8 mouse cellular contexts compared by ENCODE assay signal in genomic region chr4:155830596-155830995, GRCm38 (mm10). TPM values are rescaled to one million over a fixed set of nuclear protein-coding genes. Genes with fewer than 3 reads are reported as not detected.
DNase-seq lines count a peak whose midpoint lies in the region; ATAC-seq and TF ChIP-seq lines count a peak whose summit lies in the region.

No protein-coding gene starts in this region.

- WGBS in heart, embryonic 15.5 days: 51% methylated on average over 8 of the region's 8 CpGs
- WGBS in forebrain, embryonic 15.5 days: 56% methylated on average over 8 of the region's 8 CpGs
- 47% methylated on average over 8 of the region's 8 CpGs for WGBS in liver, embryonic 16.5 days (ENCODE audit: insufficient replicate concordance)

- TF ChIP-seq POLR2A in CH12.LX (IDR thresholded peaks at IDR 0.05; ENCODE audit: low read depth, low read length): no peak

- dilution Hi-C loops in CH12.LX (cut with MboI; ENCODE audit: extremely low pct_ligation_motif_present, extremely low pct_unique_long_range_greater_than_20kb, low sequenced_read_pairs): no loop called here

- in situ Hi-C loops in CH12.LX (cut with MboI; ENCODE audit: low pct_ligation_motif_present, low pct_unique_long_range_greater_than_20kb, low sequenced_read_pairs): loop anchor here (10.0 kb wide), 1 partner anchor 114 kb away; the partner anchor contains the start of gene Ube2j2

- no peak for TF ChIP-seq CTCF in CH12.LX (conservative IDR thresholded peaks at IDR 0.05 in 1 of 2, IDR thresholded peaks at IDR 0.05 in 1 of 2; ENCODE audit: low read depth in 2 of 2, low read length in 2 of 2)

- no peak for TF ChIP-seq EP300 in CH12.LX (IDR thresholded peaks at IDR 0.05; ENCODE audit: low read length)

- DNase-seq in heart, adult 11 months: no peak
- no peak for DNase-seq in CH12.LX (ENCODE audit: extremely low read depth)
- DNase-seq in embryo, embryonic 10 days (ENCODE audit: low spot score): no peak
- DNase-seq in B cell, adult 2 months: no peak

- no peak for TF ChIP-seq RAD21 in CH12.LX (IDR thresholded peaks at IDR 0.05; ENCODE audit: low read depth, low read length)

- H3K4me3 ChIP-seq in heart, embryonic 15.5 days: peak overlapping the region; percentile 66
- no peak overlapping the region for H3K4me3 ChIP-seq in CH12.LX (replicated peaks in 1 of 3; ENCODE audit: low read depth in 2 of 3, low read length in 2 of 3, poor library complexity in 1 of 3)
- peak overlapping the region; percentile 78 for H3K4me3 ChIP-seq in forebrain, embryonic 15.5 days
- H3K4me3 ChIP-seq in liver, embryonic 16.5 days (ENCODE audit: low read depth, low read length): peak overlapping the region; percentile 90

- H3K79me2 ChIP-seq in CH12.LX (replicated peaks; ENCODE audit: control insufficient read depth, extremely low read depth, insufficient read depth, poor library complexity, severe bottlenecking): peaks cover 20% of the 10 kb centered on the region

- peaks cover 27% of the 10 kb centered on the region for H3K36me3 ChIP-seq in heart, embryonic 15.5 days
- H3K36me3 ChIP-seq in CH12.LX (replicated peaks in 1 of 2; ENCODE audit: control insufficient read depth in 1 of 2, insufficient read depth in 1 of 2, low read length in 1 of 2): peaks cover 11 to 62% of the 10 kb centered on the region in 2 experiments
- H3K36me3 ChIP-seq in forebrain, embryonic 15.5 days: peaks cover 24% of the 10 kb centered on the region
- peaks cover 17% of the 10 kb centered on the region for H3K36me3 ChIP-seq in liver, embryonic 16.5 days (ENCODE audit: control insufficient read depth, insufficient read depth)

- H3K4me1 ChIP-seq in heart, embryonic 15.5 days (replicated peaks): peaks cover 28% of the 10 kb centered on the region
- peaks cover 7 to 29% of the 10 kb centered on the region in 2 experiments for H3K4me1 ChIP-seq in CH12.LX (ENCODE audit: control insufficient read depth in 1 of 2, insufficient read depth in 2 of 2)
- peaks cover 29% of the 10 kb centered on the region for H3K4me1 ChIP-seq in forebrain, embryonic 15.5 days
- peaks cover 24% of the 10 kb centered on the region for H3K4me1 ChIP-seq in liver, embryonic 16.5 days (ENCODE audit: control insufficient read depth, low read depth, low read length)

- no peaks in the 10 kb centered on the region for H3K9me3 ChIP-seq in heart, embryonic 15.5 days (replicated peaks)
- H3K9me3 ChIP-seq in CH12.LX (replicated peaks; ENCODE audit: low read length): no peaks in the 10 kb centered on the region
- no peaks in the 10 kb centered on the region for H3K9me3 ChIP-seq in forebrain, embryonic 15.5 days
- H3K9me3 ChIP-seq in liver, embryonic 16.5 days (replicated peaks; ENCODE audit: control insufficient read depth, low read length): no peaks in the 10 kb centered on the region

- H3K4me2 ChIP-seq in heart, embryonic 15.5 days: peak overlapping the region; percentile 83
- H3K4me2 ChIP-seq in CH12.LX (ENCODE audit: insufficient read depth, low read depth, poor library complexity, severe bottlenecking): no peak overlapping the region; the same call in 1 of the 2 replicates
- peak overlapping the region; percentile 98; the same call in 1 of the 2 replicates for H3K4me2 ChIP-seq in forebrain, embryonic 15.5 days (replicated peaks)
- H3K4me2 ChIP-seq in liver, embryonic 16.5 days (ENCODE audit: low read depth, low read length): peak overlapping the region; percentile 87

- H3K9ac ChIP-seq in heart, embryonic 15.5 days: no peak overlapping the region
- no peak overlapping the region for H3K9ac ChIP-seq in CH12.LX (ENCODE audit: insufficient read depth, low read depth)
- H3K9ac ChIP-seq in forebrain, embryonic 15.5 days (replicated peaks): no peak overlapping the region
- H3K9ac ChIP-seq in liver, embryonic 16.5 days (ENCODE audit: low read depth, low read length): peak overlapping the region; percentile 92

- H3K27me3 ChIP-seq in heart, embryonic 15.5 days: no peaks in the 10 kb centered on the region
- no peaks in the 10 kb centered on the region for H3K27me3 ChIP-seq in CH12.LX (replicated peaks)
- H3K27me3 ChIP-seq in forebrain, embryonic 15.5 days: no peaks in the 10 kb centered on the region
- H3K27me3 ChIP-seq in liver, embryonic 16.5 days (ENCODE audit: control insufficient read depth, insufficient read depth, low read depth, low read length): no peaks in the 10 kb centered on the region

- ATAC-seq in heart, embryonic 15.5 days (replicated peaks; ENCODE audit: insufficient number of reproducible peaks, insufficient read depth, low FRiP score, low read depth): no peak
- ATAC-seq in forebrain, embryonic 15.5 days (replicated peaks): no peak
- no peak for ATAC-seq in liver, embryonic 16.5 days (ENCODE audit: low read depth)
- no peak for ATAC-seq in CD4-positive, CD25-positive, alpha-beta regulatory T cell, adult 4 months

- 0 out of 2 replicates have a peak overlapping the region, but pooled peaks have one; percentile 15 for H3K27ac ChIP-seq in heart, embryonic 15.5 days
- no peak overlapping the region for H3K27ac ChIP-seq in CH12.LX (ENCODE audit: insufficient read depth, low read depth)
- peak overlapping the region; percentile 92; the same call in 1 of the 2 replicates for H3K27ac ChIP-seq in forebrain, embryonic 15.5 days (replicated peaks)
- H3K27ac ChIP-seq in liver, embryonic 16.5 days (ENCODE audit: low read length): peak overlapping the region; percentile 93

TF ChIP-seq in CH12.LX, 34 proteins besides CTCF, POLR2A, EP300 and RAD21:
- TF ChIP-seq MYC (IDR thresholded peaks at IDR 0.05; ENCODE audit: low read depth, low read length): peak; percentile 34; the same call in 1 of the 2 replicates
- no peak for TF ChIP-seq SIN3A (IDR thresholded peaks at IDR 0.05; ENCODE audit: low read length)

RNA-seq across cellular contexts. Expression of gene Aurkaip1, which starts 0.5 kb away (rescaled TPM):
- 121 and 124 TPM in 2 replicates for polyA plus RNA-seq in heart, embryonic 15.5 days (2015; fragmentation: Nextera tagmentation; extraction: Ambion mirVana)
- 142 and 149 TPM in 2 replicates for total RNA-seq in CH12.LX (2012; rRNA removed)
- total RNA-seq in CH12.LX (2014; rRNA removed): 162 and 182 TPM in 2 replicates
- polyA plus RNA-seq in CH12.LX (2012; ENCODE audit: insufficient read length, low read depth): 138 and 141 TPM in 2 replicates
- 127 and 130 TPM in 2 replicates for polyA plus RNA-seq in forebrain, embryonic 15.5 days (2015; fragmentation: Nextera tagmentation; extraction: Ambion mirVana)
- polyA plus RNA-seq in liver, embryonic 16.5 days (2015; fragmentation: Nextera tagmentation; extraction: Ambion mirVana): 91.8 and 99.9 TPM in 2 replicates
- 100 to 1,000 TPM; 167 to 217 TPM for polyA plus RNA-seq in CD4-positive, CD25-positive, alpha-beta regulatory T cell, adult 4 months (2017; shearing (Covaris generic))

RNA-seq across cellular contexts. Expression of gene Mxra8, which starts 8.9 kb away (rescaled TPM):
- polyA plus RNA-seq in heart, embryonic 15.5 days (2015; fragmentation: Nextera tagmentation; extraction: Ambion mirVana): 72.7 and 91.4 TPM in 2 replicates
- total RNA-seq in CH12.LX (2012; rRNA removed) (17.2 and 24.0 TPM in 2 replicates), CH12.LX (2014; rRNA removed) (8.8 and 10.8 TPM in 2 replicates)
- polyA plus RNA-seq in CH12.LX (2012; ENCODE audit: insufficient read length, low read depth): 10.8 and 12.4 TPM in 2 replicates
- 15.0 and 19.0 TPM in 2 replicates for polyA plus RNA-seq in forebrain, embryonic 15.5 days (2015; fragmentation: Nextera tagmentation; extraction: Ambion mirVana)
- polyA plus RNA-seq in liver, embryonic 16.5 days (2015; fragmentation: Nextera tagmentation; extraction: Ambion mirVana): 8.2 and 10.2 TPM in 2 replicates
- 1 to 10 TPM; 2.1 to 2.3 TPM for polyA plus RNA-seq in CD4-positive, CD25-positive, alpha-beta regulatory T cell, adult 4 months (2017; shearing (Covaris generic))

RNA-seq across cellular contexts. Expression of gene Dvl1, which starts 16.6 kb away (rescaled TPM):
- polyA plus RNA-seq in heart, embryonic 15.5 days (2015; fragmentation: Nextera tagmentation; extraction: Ambion mirVana): 8.1 and 12.2 TPM in 2 replicates
- total RNA-seq in CH12.LX (2012; rRNA removed) (52.1 and 55.1 TPM in 2 replicates), CH12.LX (2014; rRNA removed) (25.8 and 28.5 TPM in 2 replicates)
- 21.4 and 23.9 TPM in 2 replicates for polyA plus RNA-seq in CH12.LX (2012; ENCODE audit: insufficient read length, low read depth)
- polyA plus RNA-seq in forebrain, embryonic 15.5 days (2015; fragmentation: Nextera tagmentation; extraction: Ambion mirVana): 10.6 and 23.1 TPM in 2 replicates
- 1.9 TPM in 2 replicates for polyA plus RNA-seq in liver, embryonic 16.5 days (2015; fragmentation: Nextera tagmentation; extraction: Ambion mirVana)
- 1 to 10 TPM; 2.2 to 4.7 TPM for polyA plus RNA-seq in CD4-positive, CD25-positive, alpha-beta regulatory T cell, adult 4 months (2017; shearing (Covaris generic))

RNA-seq across cellular contexts. Expression of gene Ccnl2, which starts 18.3 kb away (rescaled TPM):
- 106 and 123 TPM in 2 replicates for polyA plus RNA-seq in heart, embryonic 15.5 days (2015; fragmentation: Nextera tagmentation; extraction: Ambion mirVana)
- total RNA-seq in CH12.LX (2012; rRNA removed): 63.0 and 63.7 TPM in 2 replicates
- total RNA-seq in CH12.LX (2014; rRNA removed): 67.7 and 79.7 TPM in 2 replicates
- 59.6 and 64.8 TPM in 2 replicates for polyA plus RNA-seq in CH12.LX (2012; ENCODE audit: insufficient read length, low read depth)
- 172 and 173 TPM in 2 replicates for polyA plus RNA-seq in forebrain, embryonic 15.5 days (2015; fragmentation: Nextera tagmentation; extraction: Ambion mirVana)
- 69.7 and 79.8 TPM in 2 replicates for polyA plus RNA-seq in liver, embryonic 16.5 days (2015; fragmentation: Nextera tagmentation; extraction: Ambion mirVana)
- 100 to 1,000 TPM in 1 of 2 experiments, 10 to 100 TPM in 1; 99.1 to 124 TPM for polyA plus RNA-seq in CD4-positive, CD25-positive, alpha-beta regulatory T cell, adult 4 months (2017; shearing (Covaris generic))

RNA-seq across cellular contexts. Expression of gene Mrpl20, which starts 27.9 kb away (rescaled TPM):
- 131 TPM in 2 replicates for polyA plus RNA-seq in heart, embryonic 15.5 days (2015; fragmentation: Nextera tagmentation; extraction: Ambion mirVana)
- total RNA-seq in CH12.LX (2012; rRNA removed) (146 and 238 TPM in 2 replicates), CH12.LX (2014; rRNA removed) (230 and 244 TPM in 2 replicates)
- polyA plus RNA-seq in CH12.LX (2012; ENCODE audit: insufficient read length, low read depth): 193 and 212 TPM in 2 replicates
- polyA plus RNA-seq in forebrain, embryonic 15.5 days (2015; fragmentation: Nextera tagmentation; extraction: Ambion mirVana): 228 and 244 TPM in 2 replicates
- 115 and 133 TPM in 2 replicates for polyA plus RNA-seq in liver, embryonic 16.5 days (2015; fragmentation: Nextera tagmentation; extraction: Ambion mirVana)
- polyA plus RNA-seq in CD4-positive, CD25-positive, alpha-beta regulatory T cell, adult 4 months (2017; shearing (Covaris generic)): 100 to 1,000 TPM; 117 to 130 TPM

Comparison
In these comparisons a context has a peak if more than half of its experiments do, and no peak if none do; other contexts are left out.
1. H3K4me3 ChIP-seq: peak in heart, embryonic 15.5 days (single experiment), forebrain, embryonic 15.5 days (single experiment) and liver, embryonic 16.5 days (single experiment); none in CH12.LX (0 of 3).